Mouse (Mus musculus): ENCODE measurements around the gene Arpc5l. TPM values are rescaled to one million over a fixed set of nuclear protein-coding genes. Genes with fewer than 3 reads are reported as not detected.
A peak's percentile ranks its signal among the peaks of the same experiment; 100 is the strongest.

Gene Arpc5l
- 117 TPM in 2 replicates for polyA plus RNA-seq (2015; fragmentation: Nextera tagmentation; extraction: Ambion mirVana)

GRCm38 (mm10) chr2:39004880-39005435 is at the start of gene Arpc5l:
TSS of gene Arpc5l (plus strand) at chr2:39005348.
- H3K9ac ChIP-seq = peak within 1 kb of the TSS; percentile 75
- H3K4me1 ChIP-seq = peaks cover 44% of the 10 kb centered on the region
- H3K4me2 ChIP-seq = peak within 1 kb of the TSS; percentile 70
- peaks cover 36% of the 10 kb centered on the region for H3K36me3 ChIP-seq
- under 1% methylated on average over 58 of the region's 58 CpGs for WGBS
- no peaks in the 10 kb centered on the region for H3K9me3 ChIP-seq
- peak within 1 kb of the TSS; percentile 68 for H3K4me3 ChIP-seq
- H3K27ac ChIP-seq = peak within 1 kb of the TSS; percentile 93
- H3K27me3 ChIP-seq = no peaks in the 10 kb centered on the region
- ATAC-seq (ENCODE audit: insufficient number of reproducible peaks, low FRiP score, low TSS enrichment, low read depth) = peak; percentile 83

- H3K9ac ChIP-seq = no peak overlapping the region
- H3K4me1 ChIP-seq = 0 out of 2 replicates have a peak, but pooled peaks cover 3% of the 10 kb centered on the region
- H3K9me3 ChIP-seq = no peaks in the 10 kb centered on the region
- no peak overlapping the region for H3K4me2 ChIP-seq
- no peak overlapping the region for H3K4me3 ChIP-seq
- WGBS = 59% methylated on average over 2 of the region's 2 CpGs
- ATAC-seq (ENCODE audit: insufficient number of reproducible peaks, low FRiP score, low TSS enrichment, low read depth) = no peak
- H3K27ac ChIP-seq = no peak overlapping the region
- H3K27me3 ChIP-seq = no peaks in the 10 kb centered on the region
- no peaks in the 10 kb centered on the region for H3K36me3 ChIP-seq
Observed at GRCm38 (mm10) chr2:38956062-38956461, 49.1 kb upstream of the Arpc5l start.

- H3K4me2 ChIP-seq = no peak overlapping the region
- no peak overlapping the region for H3K27ac ChIP-seq
- no peaks in the 10 kb centered on the region for H3K36me3 ChIP-seq
- H3K9me3 ChIP-seq = no peaks in the 10 kb centered on the region
- H3K27me3 ChIP-seq = no peaks in the 10 kb centered on the region
- no peaks in the 10 kb centered on the region for H3K4me1 ChIP-seq
- H3K9ac ChIP-seq = no peak overlapping the region
- WGBS = 79% methylated on average over 5 of the region's 5 CpGs
- ATAC-seq (ENCODE audit: insufficient number of reproducible peaks, low FRiP score, low TSS enrichment, low read depth) = no peak
- no peak overlapping the region for H3K4me3 ChIP-seq
Observed at GRCm38 (mm10) chr2:38957671-38958223, 47.4 kb upstream of the Arpc5l start.

GRCm38 (mm10) chr2:38964198-38964597 is 41.0 kb upstream of the Arpc5l start:
- no peak overlapping the region for H3K27ac ChIP-seq
- no peaks in the 10 kb centered on the region for H3K27me3 ChIP-seq
- no peak overlapping the region for H3K4me3 ChIP-seq
- no peak overlapping the region for H3K4me2 ChIP-seq
- H3K9me3 ChIP-seq = no peaks in the 10 kb centered on the region
- ATAC-seq (ENCODE audit: insufficient number of reproducible peaks, low FRiP score, low TSS enrichment, low read depth) = no peak
- H3K36me3 ChIP-seq = no peaks in the 10 kb centered on the region
- H3K4me1 ChIP-seq = no peaks in the 10 kb centered on the region
- no peak overlapping the region for H3K9ac ChIP-seq
- WGBS = 12% methylated on average over 4 of the region's 4 CpGs

- ATAC-seq (ENCODE audit: insufficient number of reproducible peaks, low FRiP score, low TSS enrichment, low read depth) = no peak
- Histone ChIP-seq H3K4me2 (no peak overlapping the region), H3K4me1 (no peaks in the 10 kb centered on the region), H3K27me3 (no peaks in the 10 kb centered on the region), H3K9ac (no peak overlapping the region), H3K27ac (no peak overlapping the region), H3K4me3 (no peak overlapping the region), H3K36me3 (no peaks in the 10 kb centered on the region), H3K9me3 (no peaks in the 10 kb centered on the region)
- WGBS = 87% methylated on average over 2 of the region's 2 CpGs
Observed at GRCm38 (mm10) chr2:38969650-38970049, 35.5 kb upstream of the Arpc5l start.

- 63% methylated on average over 5 of the region's 5 CpGs for whole genome bisulfite sequencing
- Histone ChIP-seq H3K4me2 (no peak overlapping the region), H3K9ac (no peak overlapping the region), H3K27ac (no peak overlapping the region), H3K9me3 (no peaks in the 10 kb centered on the region), H3K4me3 (no peak overlapping the region), H3K36me3 (no peaks in the 10 kb centered on the region), H3K4me1 (no peaks in the 10 kb centered on the region), H3K27me3 (no peaks in the 10 kb centered on the region)
- no peak for ATAC-seq (ENCODE audit: insufficient number of reproducible peaks, low FRiP score, low TSS enrichment, low read depth)
Observed at GRCm38 (mm10) chr2:38970057-38970456, 35.1 kb upstream of the Arpc5l start.

GRCm38 (mm10) chr2:38973223-38973622 is 31.9 kb upstream of the Arpc5l start:
- H3K9ac ChIP-seq = no peak overlapping the region
- 33% methylated on average over 2 of the region's 2 CpGs for WGBS
- H3K4me1 ChIP-seq = no peaks in the 10 kb centered on the region
- H3K27me3 ChIP-seq = no peaks in the 10 kb centered on the region
- no peak overlapping the region for H3K4me2 ChIP-seq
- no peaks in the 10 kb centered on the region for H3K9me3 ChIP-seq
- H3K4me3 ChIP-seq = no peak overlapping the region
- H3K27ac ChIP-seq = no peak overlapping the region
- H3K36me3 ChIP-seq = no peaks in the 10 kb centered on the region
- no peak for ATAC-seq (ENCODE audit: insufficient number of reproducible peaks, low FRiP score, low TSS enrichment, low read depth)

GRCm38 (mm10) chr2:38973701-38974100 is 31.4 kb upstream of the Arpc5l start:
- no peak overlapping the region for H3K9ac ChIP-seq
- 70% methylated on average over 7 of the region's 7 CpGs for WGBS
- H3K4me1 ChIP-seq = no peaks in the 10 kb centered on the region
- no peak for ATAC-seq (ENCODE audit: insufficient number of reproducible peaks, low FRiP score, low TSS enrichment, low read depth)
- H3K27me3 ChIP-seq = no peaks in the 10 kb centered on the region
- no peaks in the 10 kb centered on the region for H3K9me3 ChIP-seq
- no peak overlapping the region for H3K4me3 ChIP-seq
- no peak overlapping the region for H3K4me2 ChIP-seq
- no peaks in the 10 kb centered on the region for H3K36me3 ChIP-seq
- H3K27ac ChIP-seq = no peak overlapping the region

GRCm38 (mm10) chr2:38974171-38974570 is 31.0 kb upstream of the Arpc5l start:
- Histone ChIP-seq H3K9me3 (no peaks in the 10 kb centered on the region), H3K4me2 (no peak overlapping the region), H3K36me3 (no peaks in the 10 kb centered on the region), H3K4me1 (no peaks in the 10 kb centered on the region), H3K9ac (no peak overlapping the region), H3K4me3 (no peak overlapping the region), H3K27ac (no peak overlapping the region), H3K27me3 (no peaks in the 10 kb centered on the region)
- no peak for ATAC-seq (ENCODE audit: insufficient number of reproducible peaks, low FRiP score, low TSS enrichment, low read depth)
- WGBS = 27% methylated on average over 2 of the region's 2 CpGs

GRCm38 (mm10) chr2:38975181-38975580 is 30.0 kb upstream of the Arpc5l start:
- H3K4me1 ChIP-seq = no peaks in the 10 kb centered on the region
- no peak overlapping the region for H3K4me3 ChIP-seq
- 61% methylated on average over 3 of the region's 3 CpGs for WGBS
- H3K27me3 ChIP-seq = no peaks in the 10 kb centered on the region
- no peaks in the 10 kb centered on the region for H3K9me3 ChIP-seq
- no peak overlapping the region for H3K4me2 ChIP-seq
- ATAC-seq (ENCODE audit: insufficient number of reproducible peaks, low FRiP score, low TSS enrichment, low read depth) = no peak
- no peaks in the 10 kb centered on the region for H3K36me3 ChIP-seq
- no peak overlapping the region for H3K9ac ChIP-seq
- no peak overlapping the region for H3K27ac ChIP-seq

GRCm38 (mm10) chr2:38975941-38976805 is 29.0 kb upstream of the Arpc5l start:
- Histone ChIP-seq H3K4me1 (peaks cover 2% of the 10 kb centered on the region; the same call in 1 of the 2 replicates), H3K36me3 (no peaks in the 10 kb centered on the region), H3K4me3 (no peak overlapping the region), H3K4me2 (no peak overlapping the region), H3K9me3 (no peaks in the 10 kb centered on the region), H3K9ac (no peak overlapping the region), H3K27ac (no peak overlapping the region), H3K27me3 (no peaks in the 10 kb centered on the region)
- WGBS = 81% methylated on average over 21 of the region's 21 CpGs
- no peak for ATAC-seq (ENCODE audit: insufficient number of reproducible peaks, low FRiP score, low TSS enrichment, low read depth)

- 81% methylated on average over 4 of the region's 4 CpGs for WGBS
- Histone ChIP-seq H3K4me3 (no peak overlapping the region), H3K27ac (no peak overlapping the region), H3K9ac (no peak overlapping the region), H3K4me2 (no peak overlapping the region), H3K27me3 (no peaks in the 10 kb centered on the region), H3K9me3 (no peaks in the 10 kb centered on the region), H3K4me1 (peaks cover 4% of the 10 kb centered on the region; the same call in 1 of the 2 replicates), H3K36me3 (no peaks in the 10 kb centered on the region)
- ATAC-seq (ENCODE audit: insufficient number of reproducible peaks, low FRiP score, low TSS enrichment, low read depth) = no peak
Observed at GRCm38 (mm10) chr2:38977837-38978236, 27.3 kb upstream of the Arpc5l start.
